Mouse (Mus musculus): Measurements from ENCODE around the gene Rab23. TPM values are rescaled to one million over a fixed set of nuclear protein-coding genes. Genes with fewer than 3 reads are reported as not detected.

Rab23 gene
- polyA plus RNA-seq, 1 experiment from 2014 or later, result 26.2 TPM

GRCm38 (mm10) chr1:33720231-33720630 lies 544 bp downstream of the Rab23 start:
- WGBS, result under 1% methylated on average over 41 of the region's 41 CpGs
- Histone ChIP-seq H3K27me3 (ENCODE audit: control insufficient read depth, insufficient read depth, low read length) (no peaks in the 10 kb centered on the region), H3K27ac (ENCODE audit: low read length) (peak overlapping the region; percentile 85), H3K4me3 (replicated peaks; ENCODE audit: low read length) (peak overlapping the region; percentile 77), H3K4me2 (ENCODE audit: low read depth, low read length) (peak overlapping the region; percentile 65), H3K4me1 (ENCODE audit: control insufficient read depth, insufficient read depth, low read length) (no peaks in the 10 kb centered on the region), H3K9me3 (replicated peaks; ENCODE audit: control insufficient read depth, low read length) (no peaks in the 10 kb centered on the region), H3K9ac (ENCODE audit: low read length) (peak overlapping the region; percentile 90), H3K36me3 (ENCODE audit: control insufficient read depth, insufficient read depth, low read length) (peaks cover 6% of the 10 kb centered on the region; the same call in 1 of the 2 replicates)
- ATAC-seq (ENCODE audit: insufficient read depth, low FRiP score), result peak; percentile 63; the same call in 1 of the 2 replicates

DNA sequence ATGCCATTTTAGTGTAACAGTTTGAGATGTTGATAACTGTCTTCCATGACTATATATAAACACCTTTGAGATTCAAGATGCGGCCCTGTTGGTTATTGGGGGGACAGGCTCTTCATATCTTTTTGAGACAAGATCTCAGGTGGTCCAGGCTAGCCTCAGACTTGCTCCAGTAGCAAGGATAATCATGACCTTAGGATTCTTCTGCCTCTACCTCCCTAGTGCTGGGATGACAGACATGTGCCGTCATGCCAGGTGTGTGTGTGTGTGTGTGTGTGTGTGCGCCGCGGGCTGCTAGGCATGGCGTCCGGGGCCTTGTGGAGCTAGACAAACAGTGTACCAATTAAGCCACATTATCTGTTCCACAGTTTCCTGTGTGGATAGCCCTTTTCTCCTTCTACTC lies 1.3 kb downstream of the Rab23 start:
- H3K9me3 ChIP-seq (replicated peaks; ENCODE audit: control insufficient read depth, low read length), result no peaks in the 10 kb centered on the region
- peak overlapping the region; percentile 65 for H3K4me2 ChIP-seq (ENCODE audit: low read depth, low read length)
- no peaks in the 10 kb centered on the region for H3K27me3 ChIP-seq (ENCODE audit: control insufficient read depth, insufficient read depth, low read length)
- H3K9ac ChIP-seq (ENCODE audit: low read length), result no peak overlapping the region
- no peak for ATAC-seq (ENCODE audit: insufficient read depth, low FRiP score)
- 82% methylated on average over 7 of the region's 7 CpGs for WGBS
- H3K4me3 ChIP-seq (replicated peaks; ENCODE audit: low read length), result 0 out of 2 replicates have a peak overlapping the region, but pooled peaks have one; percentile 6
- no peak overlapping the region for H3K27ac ChIP-seq (ENCODE audit: low read length)
- no peaks in the 10 kb centered on the region for H3K4me1 ChIP-seq (ENCODE audit: control insufficient read depth, insufficient read depth, low read length)
- H3K36me3 ChIP-seq (ENCODE audit: control insufficient read depth, insufficient read depth, low read length), result peaks cover 13% of the 10 kb centered on the region; the same call in 1 of the 2 replicates

DNA sequence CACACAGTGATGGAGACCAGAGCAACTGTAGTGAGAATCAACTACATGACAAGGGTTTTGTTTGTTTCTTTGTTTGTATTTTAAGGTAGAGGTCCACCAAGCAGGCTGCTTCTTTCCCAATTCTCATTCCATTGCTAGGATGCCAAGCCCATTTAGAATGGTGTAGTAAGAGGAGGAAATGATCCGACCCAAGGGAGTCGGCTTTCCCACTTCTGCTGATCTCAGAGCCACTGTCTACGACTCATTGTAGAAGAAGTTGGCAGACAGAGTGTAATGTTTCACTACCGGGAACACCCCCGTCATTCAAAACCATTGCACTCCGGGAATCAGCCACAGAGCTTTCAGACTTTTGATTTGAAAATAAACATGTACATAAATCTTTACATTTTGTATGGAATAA lies 4.8 kb downstream of the Rab23 start:
- Histone ChIP-seq H3K27me3 (ENCODE audit: control insufficient read depth, insufficient read depth, low read length) (no peaks in the 10 kb centered on the region), H3K4me1 (ENCODE audit: control insufficient read depth, insufficient read depth, low read length) (no peaks in the 10 kb centered on the region), H3K9me3 (replicated peaks; ENCODE audit: control insufficient read depth, low read length) (no peaks in the 10 kb centered on the region), H3K4me3 (replicated peaks; ENCODE audit: low read length) (no peak overlapping the region), H3K36me3 (ENCODE audit: control insufficient read depth, insufficient read depth, low read length) (peaks cover 20% of the 10 kb centered on the region), H3K27ac (ENCODE audit: low read length) (no peak overlapping the region), H3K4me2 (ENCODE audit: low read depth, low read length) (no peak overlapping the region), H3K9ac (ENCODE audit: low read length) (no peak overlapping the region)
- ATAC-seq (ENCODE audit: insufficient read depth, low FRiP score), result no peak
- WGBS, result 87% methylated on average over 6 of the region's 6 CpGs

GRCm38 (mm10) chr1:33725086-33725485 lies 5.4 kb downstream of the Rab23 start:
- Histone ChIP-seq H3K4me1 (ENCODE audit: control insufficient read depth, insufficient read depth, low read length) (no peaks in the 10 kb centered on the region), H3K36me3 (ENCODE audit: control insufficient read depth, insufficient read depth, low read length) (peaks cover 20% of the 10 kb centered on the region), H3K27ac (ENCODE audit: low read length) (no peak overlapping the region), H3K9ac (ENCODE audit: low read length) (no peak overlapping the region), H3K27me3 (ENCODE audit: control insufficient read depth, insufficient read depth, low read length) (no peaks in the 10 kb centered on the region), H3K4me2 (ENCODE audit: low read depth, low read length) (no peak overlapping the region), H3K4me3 (replicated peaks; ENCODE audit: low read length) (no peak overlapping the region), H3K9me3 (replicated peaks; ENCODE audit: control insufficient read depth, low read length) (no peaks in the 10 kb centered on the region)
- ATAC-seq (ENCODE audit: insufficient read depth, low FRiP score), result no peak; the same call in 1 of the 2 replicates
- 91% methylated on average over 5 of the region's 5 CpGs for WGBS

- Histone ChIP-seq H3K27ac (ENCODE audit: low read length) (no peak overlapping the region), H3K4me3 (replicated peaks; ENCODE audit: low read length) (no peak overlapping the region), H3K9ac (ENCODE audit: low read length) (no peak overlapping the region), H3K9me3 (replicated peaks; ENCODE audit: control insufficient read depth, low read length) (no peaks in the 10 kb centered on the region), H3K4me2 (ENCODE audit: low read depth, low read length) (no peak overlapping the region), H3K4me1 (ENCODE audit: control insufficient read depth, insufficient read depth, low read length) (no peaks in the 10 kb centered on the region), H3K36me3 (ENCODE audit: control insufficient read depth, insufficient read depth, low read length) (peaks cover 3% of the 10 kb centered on the region; the same call in 1 of the 2 replicates), H3K27me3 (ENCODE audit: control insufficient read depth, insufficient read depth, low read length) (no peaks in the 10 kb centered on the region)
- 87% methylated on average over 9 of the region's 9 CpGs for WGBS
- peak; percentile 33; the same call in 1 of the 2 replicates for ATAC-seq (ENCODE audit: insufficient read depth, low FRiP score)
Observed at GRCm38 (mm10) chr1:33733044-33733443, 13.4 kb downstream of the Rab23 start.

DNA sequence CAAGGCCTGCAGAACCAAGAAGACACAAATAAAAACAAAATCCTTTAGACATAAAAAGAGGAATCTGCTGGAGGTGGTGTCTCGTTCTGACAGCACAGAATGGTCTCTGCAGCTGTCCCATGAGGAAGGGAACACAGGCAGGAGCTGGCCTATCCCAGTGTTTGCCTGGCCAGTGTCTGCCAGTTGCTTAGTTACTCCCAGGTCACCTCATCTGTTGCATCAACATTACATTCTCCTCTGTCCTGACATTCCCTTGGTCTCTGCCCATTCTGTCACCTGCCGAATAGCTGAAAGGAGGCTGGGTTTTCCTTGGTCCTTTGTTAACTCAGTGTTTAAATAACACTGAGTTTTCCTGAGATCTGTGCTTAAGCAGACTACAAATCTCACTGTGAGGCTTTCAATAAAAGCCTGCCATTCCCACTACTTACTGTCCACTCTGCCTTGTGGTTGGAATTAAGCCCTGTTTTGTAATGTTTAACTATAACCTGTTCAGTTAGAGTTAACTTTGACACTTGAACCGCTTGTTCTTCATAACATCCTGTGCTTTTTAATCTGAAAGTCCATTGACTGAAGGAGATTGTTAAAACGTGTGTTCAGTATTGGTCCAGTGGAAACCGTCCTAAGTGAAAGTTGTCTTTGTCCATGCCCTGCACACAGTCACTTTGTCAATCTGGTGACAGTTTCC lies 14.5 kb downstream of the Rab23 start:
- no peaks in the 10 kb centered on the region for H3K4me1 ChIP-seq (ENCODE audit: control insufficient read depth, insufficient read depth, low read length)
- H3K27me3 ChIP-seq (ENCODE audit: control insufficient read depth, insufficient read depth, low read length), result no peaks in the 10 kb centered on the region
- no peak for ATAC-seq (ENCODE audit: insufficient read depth, low FRiP score)
- H3K36me3 ChIP-seq (ENCODE audit: control insufficient read depth, insufficient read depth, low read length), result peaks cover 3% of the 10 kb centered on the region; the same call in 1 of the 2 replicates
- no peaks in the 10 kb centered on the region for H3K9me3 ChIP-seq (replicated peaks; ENCODE audit: control insufficient read depth, low read length)
- H3K4me2 ChIP-seq (ENCODE audit: low read depth, low read length), result no peak overlapping the region
- no peak overlapping the region for H3K4me3 ChIP-seq (replicated peaks; ENCODE audit: low read length)
- no peak overlapping the region for H3K27ac ChIP-seq (ENCODE audit: low read length)
- no peak overlapping the region for H3K9ac ChIP-seq (ENCODE audit: low read length)
- WGBS, result 58% methylated on average over 5 of the region's 5 CpGs

DNA sequence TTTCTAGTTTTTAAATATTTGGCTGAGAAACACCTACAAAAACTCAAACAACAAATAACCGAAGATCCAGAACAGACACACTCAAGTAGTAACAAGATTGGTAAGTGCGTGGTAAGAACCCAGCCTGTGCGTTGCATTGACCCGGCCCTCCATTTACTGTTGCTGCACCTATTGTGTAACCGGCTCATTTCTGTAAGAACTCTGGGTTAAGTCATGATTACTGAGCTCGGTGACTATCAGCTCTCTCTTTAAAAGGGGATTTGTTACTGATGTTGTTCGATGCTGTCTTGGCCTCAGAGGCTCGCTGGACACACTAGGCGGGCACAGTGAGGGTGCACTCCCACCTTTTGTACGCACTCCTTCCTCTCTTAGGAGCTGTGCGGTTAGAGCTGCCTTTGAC lies 18.6 kb downstream of the Rab23 start:
- Histone ChIP-seq H3K4me1 (ENCODE audit: control insufficient read depth, insufficient read depth, low read length) (no peaks in the 10 kb centered on the region), H3K36me3 (ENCODE audit: control insufficient read depth, insufficient read depth, low read length) (peaks cover 3% of the 10 kb centered on the region; the same call in 1 of the 2 replicates), H3K9ac (ENCODE audit: low read length) (no peak overlapping the region), H3K27me3 (ENCODE audit: control insufficient read depth, insufficient read depth, low read length) (no peaks in the 10 kb centered on the region), H3K4me3 (replicated peaks; ENCODE audit: low read length) (no peak overlapping the region), H3K4me2 (ENCODE audit: low read depth, low read length) (no peak overlapping the region), H3K27ac (ENCODE audit: low read length) (no peak overlapping the region), H3K9me3 (replicated peaks; ENCODE audit: control insufficient read depth, low read length) (no peaks in the 10 kb centered on the region)
- WGBS, result 92% methylated on average over 11 of the region's 11 CpGs
- no peak for ATAC-seq (ENCODE audit: insufficient read depth, low FRiP score)

- no peak for ATAC-seq (ENCODE audit: insufficient read depth, low FRiP score)
- no peaks in the 10 kb centered on the region for H3K4me1 ChIP-seq (ENCODE audit: control insufficient read depth, insufficient read depth, low read length)
- H3K9ac ChIP-seq (ENCODE audit: low read length), result no peak overlapping the region
- no peak overlapping the region for H3K4me2 ChIP-seq (ENCODE audit: low read depth, low read length)
- 80% methylated on average over 11 of the region's 11 CpGs for WGBS
- H3K36me3 ChIP-seq (ENCODE audit: control insufficient read depth, insufficient read depth, low read length), result peaks cover 3% of the 10 kb centered on the region; the same call in 1 of the 2 replicates
- H3K27me3 ChIP-seq (ENCODE audit: control insufficient read depth, insufficient read depth, low read length), result no peaks in the 10 kb centered on the region
- no peak overlapping the region for H3K27ac ChIP-seq (ENCODE audit: low read length)
- no peak overlapping the region for H3K4me3 ChIP-seq (replicated peaks; ENCODE audit: low read length)
- H3K9me3 ChIP-seq (replicated peaks; ENCODE audit: control insufficient read depth, low read length), result no peaks in the 10 kb centered on the region
Observed at GRCm38 (mm10) chr1:33738681-33739278, 19.1 kb downstream of the Rab23 start.

DNA sequence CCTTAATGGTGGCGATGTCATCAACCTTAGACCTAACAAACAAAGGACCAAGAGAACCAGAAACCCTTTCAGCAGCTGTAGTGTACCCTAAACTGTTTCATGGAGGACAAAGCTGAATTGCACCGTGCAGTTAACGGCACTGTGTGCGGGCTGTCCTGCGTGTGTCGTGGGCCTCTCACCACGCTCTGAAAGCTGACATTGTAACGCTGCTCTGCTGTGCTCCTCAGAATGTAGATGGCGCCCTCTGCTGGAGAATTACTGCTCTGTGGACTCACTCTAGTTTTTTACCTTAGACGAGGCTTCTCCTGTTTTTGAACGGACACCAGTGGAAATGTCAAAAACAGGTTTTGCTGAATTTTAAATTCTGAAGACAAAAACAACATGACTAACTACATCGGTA lies 19.6 kb downstream of the Rab23 start:
- Histone ChIP-seq H3K4me2 (ENCODE audit: low read depth, low read length) (no peak overlapping the region), H3K36me3 (ENCODE audit: control insufficient read depth, insufficient read depth, low read length) (peaks cover 3% of the 10 kb centered on the region; the same call in 1 of the 2 replicates), H3K4me3 (replicated peaks; ENCODE audit: low read length) (no peak overlapping the region), H3K9me3 (replicated peaks; ENCODE audit: control insufficient read depth, low read length) (no peaks in the 10 kb centered on the region), H3K4me1 (ENCODE audit: control insufficient read depth, insufficient read depth, low read length) (no peaks in the 10 kb centered on the region), H3K9ac (ENCODE audit: low read length) (no peak overlapping the region), H3K27me3 (ENCODE audit: control insufficient read depth, insufficient read depth, low read length) (no peaks in the 10 kb centered on the region), H3K27ac (ENCODE audit: low read length) (no peak overlapping the region)
- 28% methylated on average over 12 of the region's 12 CpGs for WGBS
- ATAC-seq (ENCODE audit: insufficient read depth, low FRiP score), result peak; percentile 72
